Mouse (Mus musculus) embryonic fibroblast, embryonic 13.5 days (primary cell): ENCODE data around the gene Nfam1.

Experiments
- CTCF ChIP-seq: IDR thresholded peaks from 2 replicates; pipeline ENCODE4 v1.5.1; 2011; ENCODE audit warnings: mild to moderate bottlenecking, control low read depth, low read length, moderate library complexity, borderline replicate concordance; ENCODE audit not compliant: insufficient read depth
- POLR2A ChIP-seq: IDR thresholded peaks from 2 replicates; pipeline ENCODE4 v1.6.1; 2011; ENCODE audit warnings: low read depth, mild to moderate bottlenecking, control low read depth, low read length, moderate library complexity

GRCm38 (mm10) chr15:83037755-83038483 lies 4.8 kb upstream of the Nfam1 start:
- peak; percentile 91 for TF ChIP-seq CTCF
- no peak for TF ChIP-seq POLR2A
